Mouse (Mus musculus): ENCODE measurements at regions not wholly inside any gene's neighbourhood (a gene's known extent, or its start where the extent isn't known, plus 50 kb on each side); places are given as distances from the start of the nearest gene placed in this dataset.

GRCm38 (mm10) chr1:98192671-98193070, 97.2 kb upstream of the Pam start:
- no peak for DNase-seq (ENCODE audit: low spot score)

GRCm38 (mm10) chr1:98192044-98192484, 96.6 kb upstream of the Pam start:
- peak; percentile 77 for DNase-seq (ENCODE audit: low spot score)

- DNase-seq (ENCODE audit: low spot score) = no peak
Measured at GRCm38 (mm10) chr1:98191331-98191730, 95.9 kb upstream of the Pam start.

GRCm38 (mm10) chr1:98190741-98191140, 95.3 kb upstream of the Pam start:
- peak; percentile 7 for DNase-seq (ENCODE audit: low spot score)

GRCm38 (mm10) chr1:98189991-98190471, 94.6 kb upstream of the Pam start:
- peak; percentile 70 for DNase-seq (ENCODE audit: low spot score)

GRCm38 (mm10) chr1:98180372-98180771, 84.9 kb upstream of the Pam start:
- DNase-seq (ENCODE audit: low spot score) = no peak

- peak; percentile 47 for DNase-seq (ENCODE audit: low spot score)
Measured at GRCm38 (mm10) chr1:98179030-98179429, 83.6 kb upstream of the Pam start.

GRCm38 (mm10) chr1:98174811-98175132, 79.3 kb upstream of the Pam start:
- DNase-seq (ENCODE audit: low spot score) = no peak

- no peak for DNase-seq (ENCODE audit: low spot score)
Measured at GRCm38 (mm10) chr1:98173907-98174810, 78.7 kb upstream of the Pam start.

GRCm38 (mm10) chr1:98173431-98173830, 78.0 kb upstream of the Pam start:
- no peak for DNase-seq (ENCODE audit: low spot score)

GRCm38 (mm10) chr1:98171291-98171690, 75.8 kb upstream of the Pam start:
- no peak for DNase-seq (ENCODE audit: low spot score)

GRCm38 (mm10) chr1:98169352-98169751, 73.9 kb upstream of the Pam start:
- no peak for DNase-seq (ENCODE audit: low spot score)

- DNase-seq (ENCODE audit: low spot score) = no peak
Measured at GRCm38 (mm10) chr1:98167800-98168199, 72.4 kb upstream of the Pam start.

GRCm38 (mm10) chr1:98162639-98162927, 67.1 kb upstream of the Pam start:
- no peak for DNase-seq (ENCODE audit: low spot score)

- no peak for DNase-seq (ENCODE audit: low spot score)
Measured at GRCm38 (mm10) chr1:98161882-98162638, 66.6 kb upstream of the Pam start.

GRCm38 (mm10) chr1:98158969-98159368, 63.5 kb upstream of the Pam start:
- no peak for DNase-seq (ENCODE audit: low spot score)

- DNase-seq (ENCODE audit: low spot score) = no peak
Measured at GRCm38 (mm10) chr1:98147361-98147760, 51.9 kb upstream of the Pam start.

All from layer of hippocampus, adult 11-12 months (tissue).